ENCODE assay signal across 8 mouse cellular contexts in genomic region chr11:116024356-116024808, GRCm38 (mm10). TPM values are rescaled to one million over a fixed set of nuclear protein-coding genes. Genes with fewer than 3 reads are reported as not detected.
DNase-seq lines count a peak whose midpoint lies in the region; ATAC-seq and TF ChIP-seq lines count a peak whose summit lies in the region.

No protein-coding gene starts in this region.

- peaks cover 7% of the 10 kb centered on the region; the same call in 1 of the 2 replicates for H3K4me1 ChIP-seq in cerebellum, adult 2 months (ENCODE audit: control insufficient read depth, insufficient read depth, low read length)
- H3K4me1 ChIP-seq in forebrain, postnatal 0 days (ENCODE audit: insufficient read depth): peaks cover 4% of the 10 kb centered on the region; the same call in 1 of the 2 replicates
- peaks cover 9% of the 10 kb centered on the region for H3K4me1 ChIP-seq in lung, embryonic 16.5 days (replicated peaks; ENCODE audit: control insufficient read depth, insufficient read depth, low read length)

- H3K27me3 ChIP-seq in cerebellum, adult 2 months (ENCODE audit: control insufficient read depth, insufficient read depth, low read length): no peaks in the 10 kb centered on the region
- no peaks in the 10 kb centered on the region for H3K27me3 ChIP-seq in forebrain, postnatal 0 days (ENCODE audit: insufficient read depth, low read length)
- no peaks in the 10 kb centered on the region for H3K27me3 ChIP-seq in lung, embryonic 16.5 days (ENCODE audit: control insufficient read depth, insufficient read depth, low read depth, low read length)

- peak overlapping the region; percentile 100 for H3K9ac ChIP-seq in forebrain, postnatal 0 days
- peak overlapping the region; percentile 100 for H3K9ac ChIP-seq in lung, embryonic 16.5 days (ENCODE audit: low read length)

- no peak for TF ChIP-seq CTCF in cerebellum, adult 2 months (IDR thresholded peaks at IDR 0.05; ENCODE audit: borderline replicate concordance, insufficient read depth, low read depth, low read length)
- no peak for TF ChIP-seq CTCF in forebrain, postnatal 0 days (IDR thresholded peaks at IDR 0.05; ENCODE audit: low read depth)

- TF ChIP-seq POLR2A in cerebellum, adult 2 months (IDR thresholded peaks at IDR 0.05; ENCODE audit: borderline replicate concordance, insufficient read depth, low read length): peak; percentile 100

- peak; percentile 95 for ATAC-seq in forebrain, postnatal 0 days
- ATAC-seq in lung, embryonic 16.5 days (ENCODE audit: low read depth): peak; percentile 96

- WGBS in cerebellum, adult 2 months: under 1% methylated on average over 37 of the region's 37 CpGs
- under 1% methylated on average over 32 of the region's 37 CpGs for WGBS in forebrain, postnatal 0 days
- 0% methylated on average over 37 of the region's 37 CpGs for WGBS in lung, embryonic 16.5 days

- no peaks in the 10 kb centered on the region for H3K9me3 ChIP-seq in forebrain, postnatal 0 days (ENCODE audit: low read length)
- H3K9me3 ChIP-seq in lung, embryonic 16.5 days (ENCODE audit: control insufficient read depth, low read length): no peaks in the 10 kb centered on the region

- peak; percentile 99 for DNase-seq in MEL-GATA-1-ER (ENCODE audit: extremely low read depth, low read depth)
- peak; percentile 96 to 99 for DNase-seq in cerebellum, adult 2 months
- DNase-seq in forebrain, postnatal 0 days: peak; percentile 100
- DNase-seq in heart, postnatal 4 days: peak; percentile 97
- DNase-seq in layer of hippocampus, adult 8-10 months (ENCODE audit: low spot score in 2 of 2): peak; percentile 97 to 99
- DNase-seq in ovary, postnatal 10 days (ENCODE audit: low spot score): peak; percentile 95
- DNase-seq in thymus, postnatal 10 days (ENCODE audit: low spot score in 2 of 2): peak; percentile 97

- no peak overlapping the region for H3K4me2 ChIP-seq in forebrain, postnatal 0 days (ENCODE audit: low read depth)
- 0 out of 2 replicates have a peak overlapping the region, but pooled peaks have one; percentile 50 for H3K4me2 ChIP-seq in lung, embryonic 16.5 days (ENCODE audit: low read depth, low read length)

- peak overlapping the region; percentile 99 for H3K27ac ChIP-seq in cerebellum, adult 2 months (ENCODE audit: insufficient read depth, low read length)
- H3K27ac ChIP-seq in forebrain, postnatal 0 days (ENCODE audit: low read depth, low read length): peak overlapping the region; percentile 97
- peak overlapping the region; percentile 100 for H3K27ac ChIP-seq in lung, embryonic 16.5 days (ENCODE audit: low read length)

- H3K36me3 ChIP-seq in forebrain, postnatal 0 days (ENCODE audit: insufficient read depth): peaks cover 22% of the 10 kb centered on the region
- H3K36me3 ChIP-seq in lung, embryonic 16.5 days (ENCODE audit: control insufficient read depth, insufficient read depth, low read length): peaks cover 14% of the 10 kb centered on the region

- peak overlapping the region; percentile 80 for H3K4me3 ChIP-seq in cerebellum, adult 2 months (replicated peaks; ENCODE audit: insufficient read depth, low read depth, low read length)
- peak overlapping the region; percentile 88 for H3K4me3 ChIP-seq in forebrain, postnatal 0 days (ENCODE audit: low read depth, low read length)
- H3K4me3 ChIP-seq in lung, embryonic 16.5 days (ENCODE audit: low read length): peak overlapping the region; percentile 91

RNA-seq across cellular contexts. Expression of gene H3f3b, which starts 3.4 kb away (rescaled TPM):
- polyA plus RNA-seq in cerebellum, adult 2 months (2012; rRNA removed): 456 and 541 TPM in 2 replicates
- total RNA-seq in forebrain, postnatal 0 days (2014; rRNA removed): 730 and 936 TPM in 2 replicates
- polyA plus RNA-seq in forebrain, postnatal 0 days (2015; fragmentation: Nextera tagmentation; extraction: Ambion mirVana): 2,422 and 2,718 TPM in 2 replicates
- total RNA-seq in heart, postnatal 4 days (2021): 100 to 1,000 TPM; 466 to 502 TPM
- total RNA-seq in layer of hippocampus, adult 8-10 months (2022): 100 to 1,000 TPM; 243 to 308 (median 280) TPM
- 1,792 and 1,937 TPM in 2 replicates for polyA plus RNA-seq in lung, embryonic 16.5 days (2015; fragmentation: Nextera tagmentation; extraction: Ambion mirVana)

RNA-seq across cellular contexts. Expression of gene Unk, which starts 5.7 kb away (rescaled TPM):
- 48.1 and 49.1 TPM in 2 replicates for polyA plus RNA-seq in cerebellum, adult 2 months (2012; rRNA removed)
- total RNA-seq in forebrain, postnatal 0 days (2014; rRNA removed): 38.9 and 43.8 TPM in 2 replicates
- 18.7 and 22.5 TPM in 2 replicates for polyA plus RNA-seq in forebrain, postnatal 0 days (2015; fragmentation: Nextera tagmentation; extraction: Ambion mirVana)
- 10 to 100 TPM; 22.3 to 25.0 TPM for total RNA-seq in heart, postnatal 4 days (2021)
- 10 to 100 TPM; 26.3 to 31.6 (median 28.2) TPM for total RNA-seq in layer of hippocampus, adult 8-10 months (2022)
- polyA plus RNA-seq in lung, embryonic 16.5 days (2015; fragmentation: Nextera tagmentation; extraction: Ambion mirVana): 37.9 and 41.3 TPM in 2 replicates

RNA-seq across cellular contexts. Expression of gene Galk1, which starts 11.9 kb away (rescaled TPM):
- 14.8 and 15.1 TPM in 2 replicates for polyA plus RNA-seq in cerebellum, adult 2 months (2012; rRNA removed)
- total RNA-seq in forebrain, postnatal 0 days (2014; rRNA removed): 42.6 and 52.2 TPM in 2 replicates
- 61.1 and 66.4 TPM in 2 replicates for polyA plus RNA-seq in forebrain, postnatal 0 days (2015; fragmentation: Nextera tagmentation; extraction: Ambion mirVana)
- 10 to 100 TPM; 52.9 to 54.3 TPM for total RNA-seq in heart, postnatal 4 days (2021)
- total RNA-seq in layer of hippocampus, adult 8-10 months (2022): 10 to 100 TPM; 11.6 to 20.7 (median 16.1) TPM
- 188 and 190 TPM in 2 replicates for polyA plus RNA-seq in lung, embryonic 16.5 days (2015; fragmentation: Nextera tagmentation; extraction: Ambion mirVana)

RNA-seq across cellular contexts. Expression of gene Itgb4, which starts 49.9 kb away (rescaled TPM):
- polyA plus RNA-seq in cerebellum, adult 2 months (2012; rRNA removed): 21.6 and 28.6 TPM in 2 replicates
- total RNA-seq in forebrain, postnatal 0 days (2014; rRNA removed): 0.46 and 1.1 TPM in 2 replicates
- polyA plus RNA-seq in forebrain, postnatal 0 days (2015; fragmentation: Nextera tagmentation; extraction: Ambion mirVana): 0.93 and 1.3 TPM in 2 replicates
- 1 to 10 TPM; 5.0 to 5.4 TPM for total RNA-seq in heart, postnatal 4 days (2021)
- total RNA-seq in layer of hippocampus, adult 8-10 months (2022): 10 to 100 TPM in 3 of 4 experiments, 1 to 10 TPM in 1; 6.7 to 13.0 (median 11.3) TPM
- 3.4 and 3.8 TPM in 2 replicates for polyA plus RNA-seq in lung, embryonic 16.5 days (2015; fragmentation: Nextera tagmentation; extraction: Ambion mirVana)

RNA-seq across cellular contexts. Expression of gene Unc13d, which starts 53.4 kb away (rescaled TPM):
- polyA plus RNA-seq in cerebellum, adult 2 months (2012; rRNA removed): 3.8 and 5.7 TPM in 2 replicates
- 0.46 and 0.86 TPM in 2 replicates for total RNA-seq in forebrain, postnatal 0 days (2014; rRNA removed)
- 0.29 and 0.58 TPM in 2 replicates for polyA plus RNA-seq in forebrain, postnatal 0 days (2015; fragmentation: Nextera tagmentation; extraction: Ambion mirVana)
- total RNA-seq in heart, postnatal 4 days (2021): under 1 TPM; 0.88 to 0.95 TPM
- total RNA-seq in layer of hippocampus, adult 8-10 months (2022): 1 to 10 TPM; 1.5 to 3.6 (median 2.3) TPM
- polyA plus RNA-seq in lung, embryonic 16.5 days (2015; fragmentation: Nextera tagmentation; extraction: Ambion mirVana): 7.2 and 8.9 TPM in 2 replicates

Comparison
In these comparisons a context has a peak if more than half of its experiments do, and no peak if none do; other contexts are left out.
1. Peak in every context shown above with its lines: DNase-seq, ATAC-seq, H3K4me3 ChIP-seq and H3K27ac ChIP-seq.